Mouse (Mus musculus) cortical plate, adult 2 months (tissue): ENCODE measurements around the gene Msh3. TPM values are rescaled to one million over a fixed set of nuclear protein-coding genes. Genes with fewer than 3 reads are reported as not detected.
"Not testable (repeated sequence)": the region's sequence is repeated elsewhere in the genome, so short reads cannot be mapped to it uniquely, and the experiment has no call there.

Experiments used
- H3K27ac ChIP-seq: fragments of 200-500 bp; 2 replicates; pipeline ENCODE4 v1.5.1; 2012; ENCODE audit warnings: low read length, control low read depth, inconsistent platforms; ENCODE audit not compliant: insufficient read depth
- H3K4me1 ChIP-seq: fragments of 200-500 bp; 2 replicates; pipeline ENCODE4 v1.6.1; 2011; ENCODE audit warnings: low read length; ENCODE audit not compliant: control insufficient read depth, insufficient read depth
- H3K4me3 ChIP-seq: fragments of 200-500 bp; 2 replicates; pipeline ENCODE4 v1.5.1; 2011; ENCODE audit warnings: mild to moderate bottlenecking, low read length, control low read depth; ENCODE audit not compliant: insufficient read depth
- CTCF ChIP-seq: fragments of 200-500 bp; IDR thresholded peaks from 2 replicates; pipeline ENCODE4 v1.5.1; 2011; ENCODE audit warnings: mild to moderate bottlenecking, control low read depth, low read length; ENCODE audit not compliant: insufficient read depth; ENCODE audit errors: extremely low read depth
- POLR2A ChIP-seq: fragments of 200-500 bp; IDR thresholded peaks from 2 replicates; pipeline ENCODE4 v1.6.1; 2011; ENCODE audit warnings: mild to moderate bottlenecking, low read length, control low read depth; ENCODE audit not compliant: insufficient read depth; ENCODE audit errors: extremely low read depth
- polyA plus RNA-seq: library from polyadenylated mRNA; depleted of rRNA; stranded (reverse); fragments of >200 nt; gene quantifications from 2 replicates; pipeline ENCODE4 v1.2.3, GENCODE M21; 2012; rRNA removed

The Msh3 gene
- polyA plus RNA-seq, 1 experiment: 20.8 TPM

- no peak for TF ChIP-seq POLR2A
- no peak for TF ChIP-seq CTCF
- no peak overlapping the region for H3K27ac ChIP-seq
- H3K4me3 ChIP-seq: no peak overlapping the region
- peaks cover 4% of the 10 kb centered on the region for H3K4me1 ChIP-seq
These were observed 122.5 kb downstream of the Msh3 start for GRCm38 (mm10) chr13:92232076-92232938.

- Histone ChIP-seq H3K4me3 (no peak overlapping the region), H3K27ac (no peak overlapping the region), H3K4me1 (no peaks in the 10 kb centered on the region; the same call in 1 of the 2 replicates)
- TF ChIP-seq CTCF: no peak
- no peak for TF ChIP-seq POLR2A
These were observed 126.8 kb downstream of the Msh3 start for GRCm38 (mm10) chr13:92228037-92228436.

- no peak for TF ChIP-seq CTCF
- TF ChIP-seq POLR2A: no peak
- H3K27ac ChIP-seq: no peak overlapping the region
- no peaks in the 10 kb centered on the region for H3K4me1 ChIP-seq
- H3K4me3 ChIP-seq: no peak overlapping the region
These were observed 131.2 kb downstream of the Msh3 start for GRCm38 (mm10) chr13:92223567-92223966.

- H3K4me3 ChIP-seq: no peak overlapping the region
- no peaks in the 10 kb centered on the region for H3K4me1 ChIP-seq
- no peak overlapping the region for H3K27ac ChIP-seq
- TF ChIP-seq CTCF: no peak
- TF ChIP-seq POLR2A: no peak
These were observed 132.0 kb downstream of the Msh3 start for GRCm38 (mm10) chr13:92222763-92223162.

GRCm38 (mm10) chr13:92219774-92220173 is 135.0 kb downstream of the Msh3 start:
- H3K27ac ChIP-seq: no peak overlapping the region
- TF ChIP-seq CTCF (no peak), POLR2A (no peak)
- H3K4me1 ChIP-seq: no peaks in the 10 kb centered on the region
- H3K4me3 ChIP-seq: no peak overlapping the region

GRCm38 (mm10) chr13:92217216-92217615 is 137.6 kb downstream of the Msh3 start:
- H3K27ac ChIP-seq: no peak overlapping the region
- no peaks in the 10 kb centered on the region for H3K4me1 ChIP-seq
- TF ChIP-seq CTCF: no peak
- TF ChIP-seq POLR2A: no peak
- H3K4me3 ChIP-seq: no peak overlapping the region

GRCm38 (mm10) chr13:92196860-92197259 is 157.9 kb downstream of the Msh3 start:
- Histone ChIP-seq H3K4me1 (no peaks in the 10 kb centered on the region), H3K27ac (no peak overlapping the region), H3K4me3 (no peak overlapping the region)
- TF ChIP-seq POLR2A: no peak
- TF ChIP-seq CTCF: no peak

- H3K4me3 ChIP-seq, H3K27ac ChIP-seq, H3K4me1 ChIP-seq: not testable (repeated sequence)
These were observed 161.0 kb downstream of the Msh3 start for GRCm38 (mm10) chr13:92193806-92194205.

- not testable (repeated sequence) for H3K4me3 ChIP-seq, H3K4me1 ChIP-seq, H3K27ac ChIP-seq
These were observed 182.1 kb downstream of the Msh3 start for GRCm38 (mm10) chr13:92172686-92173085.

Other genes with a start within 250 kb of the Msh3 start
- 80.2 and 80.6 TPM in 2 replicates for gene Rasgrf2, start 223.3 kb downstream of the Msh3 start, polyA plus RNA-seq
- not detected in 2 replicates for gene Gm20379, start 49.0 kb downstream of the Msh3 start, polyA plus RNA-seq
- gene Dhfr, start 277 bp downstream of the Msh3 start, polyA plus RNA-seq: 2.5 TPM in 2 replicates
- gene Ankrd34b, start 70.9 kb upstream of the Msh3 start, polyA plus RNA-seq: 7.8 and 7.9 TPM in 2 replicates
- 9.9 and 11.7 TPM in 2 replicates for gene Fam151b, start 129.0 kb upstream of the Msh3 start, polyA plus RNA-seq
- 11.6 and 13.2 TPM in 2 replicates for gene Zfyve16, start 175.9 kb upstream of the Msh3 start, polyA plus RNA-seq
- gene Spz1, start 221.2 kb upstream of the Msh3 start, polyA plus RNA-seq: not detected in 2 replicates